ENCODE assay signal across 9 mouse cellular contexts in the genomic region with DNA sequence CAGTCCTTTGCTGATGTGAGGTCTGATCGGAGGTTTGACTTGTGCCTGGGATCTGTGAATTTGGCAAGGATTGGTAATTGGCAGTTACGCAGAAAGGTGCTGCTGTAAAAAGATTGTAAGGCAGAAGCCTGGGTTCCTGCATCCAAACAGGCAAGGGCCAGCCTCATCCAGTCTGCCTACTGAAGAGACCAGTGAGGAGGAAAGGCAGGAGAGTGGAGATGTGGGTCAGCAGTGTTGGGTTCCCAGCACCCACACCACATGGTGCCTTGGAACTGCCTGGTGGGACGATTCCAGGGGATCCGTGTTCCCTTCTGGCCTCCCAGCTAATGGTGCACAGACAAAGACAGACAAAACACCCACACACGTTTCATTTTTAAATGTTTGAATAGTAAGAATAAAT. TPM values are rescaled to one million over a fixed set of nuclear protein-coding genes. Genes with fewer than 3 reads are reported as not detected.
DNase-seq lines count a peak whose midpoint lies in the region; ATAC-seq and TF ChIP-seq lines count a peak whose summit lies in the region.
"Had no signal": no experiment of that assay in that cellular context is flagged by ENCODE, and none has a peak within 500 bp of the region (broad histone marks: within the 10 kb centered on the region; RNA-seq: fewer than 3 reads in every experiment).

No protein-coding gene starts in this region.

- DNase-seq in testis, postnatal 14 days (ENCODE audit: low spot score): no peak
- DNase-seq in layer of hippocampus, adult 2 months (ENCODE audit: low spot score in 2 of 2): peak; percentile 30 to 40
- no peak for DNase-seq in gastrocnemius, postnatal 25 days
- DNase-seq in kidney, adult 11 months: no peak

- no peaks in the 10 kb centered on the region for H3K9me3 ChIP-seq in erythroblast, embryonic 14.5 days (ENCODE audit: control insufficient read depth, low read length)

- peaks cover 17% of the 10 kb centered on the region for H3K4me1 ChIP-seq in erythroblast, embryonic 14.5 days (ENCODE audit: control insufficient read depth)
- H3K4me1 ChIP-seq in testis, adult 2 months (ENCODE audit: control insufficient read depth, insufficient read depth, low read length): peaks cover 7% of the 10 kb centered on the region

- peaks cover 12% of the 10 kb centered on the region for H3K36me3 ChIP-seq in erythroblast, embryonic 14.5 days (ENCODE audit: control insufficient read depth)
- no peaks in the 10 kb centered on the region for H3K36me3 ChIP-seq in testis, adult 2 months (ENCODE audit: control insufficient read depth, insufficient read depth, low read length)
- H3K36me3 ChIP-seq in myocyte (ENCODE audit: control insufficient read depth, insufficient read depth): peaks cover 14% of the 10 kb centered on the region

- no peak for ATAC-seq in erythroblast, adult 5-6 weeks (replicated peaks; ENCODE audit: low FRiP score, poor library complexity, severe bottlenecking)

- TF ChIP-seq POLR2A in testis, adult 2 months (IDR thresholded peaks at IDR 0.05; ENCODE audit: control insufficient read depth, low read depth, low read length): no peak
- no peak for TF ChIP-seq POLR2A in myocyte (IDR thresholded peaks at IDR 0.05; ENCODE audit: insufficient read length, low read depth)

- H3K27ac ChIP-seq in testis, adult 2 months (ENCODE audit: control insufficient read depth, insufficient read depth, low read depth, low read length): no peak overlapping the region
- H3K27ac ChIP-seq in layer of hippocampus, adult 2 months: peak overlapping the region; percentile 97

- peak overlapping the region; percentile 83 for H3ac ChIP-seq in myocyte (ENCODE audit: control insufficient read depth, insufficient read length)

- no peaks in the 10 kb centered on the region for H3K27me3 ChIP-seq in erythroblast, embryonic 14.5 days (ENCODE audit: control insufficient read depth)
- no peaks in the 10 kb centered on the region for H3K27me3 ChIP-seq in testis, adult 2 months (ENCODE audit: control insufficient read depth, insufficient read depth, low read length)
- H3K27me3 ChIP-seq in myocyte (ENCODE audit: control insufficient read depth, insufficient read depth, insufficient read length): no peaks in the 10 kb centered on the region

- no peak for TF ChIP-seq CTCF in testis, adult 2 months (IDR thresholded peaks at IDR 0.05; ENCODE audit: control insufficient read depth, insufficient read depth, insufficient replicate concordance, low read depth, low read length)
- no peak for TF ChIP-seq CTCF in layer of hippocampus, adult 2 months (conservative IDR thresholded peaks at IDR 0.05)

- peak overlapping the region; percentile 81 for H3K4me3 ChIP-seq in erythroblast, embryonic 14.5 days (replicated peaks)
- H3K4me3 ChIP-seq in testis, adult 2 months (ENCODE audit: control insufficient read depth, low read depth, low read length): peak overlapping the region; percentile 82
- peak overlapping the region; percentile 77 for H3K4me3 ChIP-seq in layer of hippocampus, adult 2 months
- H3K4me3 ChIP-seq in myocyte: peak overlapping the region; percentile 83

- H3K79me2 ChIP-seq in myocyte (ENCODE audit: control insufficient read depth, insufficient read depth): peaks cover 42% of the 10 kb centered on the region

- H3K4me2 ChIP-seq in myocyte (ENCODE audit: low read depth): peak overlapping the region; percentile 91

TF ChIP-seq in myocyte, 11 proteins besides CTCF, POLR2A, EP300 and RAD21:
- TF ChIP-seq CEBPB (IDR thresholded peaks at IDR 0.05; ENCODE audit: insufficient read depth, poor library complexity, severe bottlenecking): no peak

RNA-seq across cellular contexts. Expression of gene Zfp719, which starts 1.1 kb away (rescaled TPM):
- not detected in 2 replicates for polyA plus RNA-seq in erythroblast, embryonic 14.5 days (2012)
- 0.19 and 4.6 TPM in 2 replicates for total RNA-seq in erythroblast, adult 5-6 weeks (2015; ENCODE audit: low replicate concordance)
- 1.1 and 2.2 TPM in 2 replicates for total RNA-seq in erythroblast, adult 5-6 weeks (2017; ENCODE audit: low replicate concordance)
- polyA plus RNA-seq in testis, adult 2 months (2012; rRNA removed): 2.9 and 3.8 TPM in 2 replicates
- 10 to 100 TPM; 19.5 to 19.8 TPM for total RNA-seq in layer of hippocampus, adult 2 months (2021)
- polyA plus RNA-seq in myocyte (2012; fragmentation: generic; extraction: Trizol): 2.8 TPM
- total RNA-seq in gastrocnemius, postnatal 25 days (2021): 1 to 10 TPM; 3.5 to 3.6 TPM

RNA-seq across cellular contexts. Expression of gene Zfp658, which starts 18.5 kb away (rescaled TPM):
- polyA plus RNA-seq in erythroblast, embryonic 14.5 days (2012): not detected in 2 replicates
- total RNA-seq in erythroblast, adult 5-6 weeks (2015; ENCODE audit: low replicate concordance): 0.84 TPM in 1 of 2 replicates, not detected in the other
- 0.70 TPM in 1 of 2 replicates, not detected in the other for total RNA-seq in erythroblast, adult 5-6 weeks (2017; ENCODE audit: low replicate concordance)
- polyA plus RNA-seq in testis, adult 2 months (2012; rRNA removed): 0.19 and 0.23 TPM in 2 replicates
- 1 to 10 TPM; 4.4 to 4.9 TPM for total RNA-seq in layer of hippocampus, adult 2 months (2021)
- 0.72 TPM for polyA plus RNA-seq in myocyte (2012; fragmentation: generic; extraction: Trizol)
- total RNA-seq in gastrocnemius, postnatal 25 days (2021): under 1 TPM; 0.38 to 0.61 TPM

RNA-seq across cellular contexts. Expression of gene Zfp819, which starts 26.4 kb away (rescaled TPM):
- 0.01 TPM in 1 of 2 replicates, not detected in the other for polyA plus RNA-seq in erythroblast, embryonic 14.5 days (2012)
- total RNA-seq in erythroblast, adult 5-6 weeks (2015; ENCODE audit: low replicate concordance): not detected in 2 replicates
- total RNA-seq in erythroblast, adult 5-6 weeks (2017; ENCODE audit: low replicate concordance): not detected in 2 replicates
- 9.2 and 10.6 TPM in 2 replicates for polyA plus RNA-seq in testis, adult 2 months (2012; rRNA removed)
- under 1 TPM in 1 of 2 experiments, not detected in 1; 0.27 TPM for total RNA-seq in layer of hippocampus, adult 2 months (2021)
- not detected for polyA plus RNA-seq in myocyte (2012; fragmentation: generic; extraction: Trizol)
- total RNA-seq in gastrocnemius, postnatal 25 days (2021): not detected

RNA-seq across cellular contexts. Expression of gene Cd33, which starts 36.3 kb away (rescaled TPM):
- 0.02 TPM in 1 of 2 replicates, not detected in the other for polyA plus RNA-seq in erythroblast, embryonic 14.5 days (2012)
- 20.8 and 23.8 TPM in 2 replicates for total RNA-seq in erythroblast, adult 5-6 weeks (2015; ENCODE audit: low replicate concordance)
- 9.1 and 12.0 TPM in 2 replicates for total RNA-seq in erythroblast, adult 5-6 weeks (2017; ENCODE audit: low replicate concordance)
- polyA plus RNA-seq in testis, adult 2 months (2012; rRNA removed): 7.5 and 8.1 TPM in 2 replicates
- 1 to 10 TPM; 3.5 to 5.7 TPM for total RNA-seq in layer of hippocampus, adult 2 months (2021)
- 0.02 TPM for polyA plus RNA-seq in myocyte (2012; fragmentation: generic; extraction: Trizol)
- total RNA-seq in gastrocnemius, postnatal 25 days (2021): under 1 TPM; 0.96 to 1.00 TPM

RNA-seq across cellular contexts. Expression of gene Ceacam18, which starts 54.0 kb away (rescaled TPM):
- not detected in 2 replicates for polyA plus RNA-seq in erythroblast, embryonic 14.5 days (2012)
- total RNA-seq in erythroblast, adult 5-6 weeks (2015; ENCODE audit: low replicate concordance): not detected in 2 replicates
- not detected in 2 replicates for total RNA-seq in erythroblast, adult 5-6 weeks (2017; ENCODE audit: low replicate concordance)
- polyA plus RNA-seq in testis, adult 2 months (2012; rRNA removed): 0.16 TPM in 1 of 2 replicates, not detected in the other
- total RNA-seq in layer of hippocampus, adult 2 months (2021): not detected
- not detected for polyA plus RNA-seq in myocyte (2012; fragmentation: generic; extraction: Trizol)
- not detected for total RNA-seq in gastrocnemius, postnatal 25 days (2021)
- polyA plus RNA-seq: gonadal fat pad, adult 2 months had no signal

Comparison
In these comparisons a context has a peak if more than half of its experiments do, and no peak if none do; other contexts are left out.
1. DNase-seq: peak in layer of hippocampus, adult 2 months (2 of 2); none in testis, postnatal 14 days (single experiment), gastrocnemius, postnatal 25 days (single experiment) and kidney, adult 11 months (single experiment).
2. Peak in every context shown above with its lines, with median percentiles within 50 percentile points of each other: H3K4me3 ChIP-seq.